Mouse (Mus musculus): ENCODE measurements around the gene Cers4.

DNA sequence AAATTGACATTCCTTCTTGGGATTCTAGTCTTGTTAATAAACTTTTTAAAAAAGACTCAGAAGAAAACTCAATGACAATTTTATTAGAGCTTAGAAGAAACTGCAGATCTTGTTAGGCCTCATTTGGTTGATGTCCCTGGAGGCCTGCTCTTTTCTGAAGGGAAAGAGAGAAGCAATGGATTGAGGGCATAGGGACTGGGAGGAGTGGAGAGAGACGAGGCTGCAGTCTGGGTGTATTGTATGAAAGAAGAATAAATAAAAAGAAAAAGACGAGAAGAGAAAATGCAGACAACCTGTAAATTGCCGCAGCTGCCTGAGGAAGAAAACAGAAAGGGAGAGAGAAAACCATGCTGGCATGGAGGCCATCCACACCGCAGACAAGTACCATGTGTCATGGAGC, 11.7 kb upstream of the Cers4 start:
- TF ChIP-seq POLR2A (IDR thresholded peaks at IDR 0.05; ENCODE audit: control insufficient read depth, extremely low read depth, insufficient read depth, low read length, poor library complexity), result no peak
- TF ChIP-seq CTCF (IDR thresholded peaks at IDR 0.05; ENCODE audit: borderline replicate concordance, control insufficient read depth, extremely low read depth, insufficient read depth, low read length, poor library complexity), result no peak

All from thymus, adult 2 months (tissue).